Mouse (Mus musculus) testis, adult 2 months (tissue): ENCODE measurements around the gene Bmpr2. TPM values are rescaled to one million over a fixed set of nuclear protein-coding genes. Genes with fewer than 3 reads are reported as not detected.
A peak's percentile ranks its signal among the peaks of the same experiment; 100 is the strongest.
"Not testable (repeated sequence)": the region's sequence is repeated elsewhere in the genome, so short reads cannot be mapped to it uniquely, and the experiment has no call there.

Experiments used
- H3K27ac ChIP-seq: fragments of 200-500 bp; 2 replicates; pipeline ENCODE4 v1.5.1; 2012; ENCODE audit warnings: low read depth, low read length; ENCODE audit not compliant: control insufficient read depth, insufficient read depth
- H3K27me3 ChIP-seq: fragments of 200-500 bp; 2 replicates; pipeline ENCODE4 v1.6.1; 2012; ENCODE audit warnings: mild to moderate bottlenecking, low read length, moderate library complexity; ENCODE audit not compliant: control insufficient read depth, insufficient read depth
- H3K36me3 ChIP-seq: fragments of 200-500 bp; 2 replicates; pipeline ENCODE4 v1.6.1; 2012; ENCODE audit warnings: mild to moderate bottlenecking, low read length; ENCODE audit not compliant: control insufficient read depth, insufficient read depth
- H3K4me1 ChIP-seq: fragments of 200-500 bp; 2 replicates; pipeline ENCODE4 v1.6.1; 2012; ENCODE audit warnings: low read length; ENCODE audit not compliant: control insufficient read depth, insufficient read depth
- H3K4me3 ChIP-seq: fragments of 200-500 bp; 2 replicates; pipeline ENCODE4 v1.5.1; 2012; ENCODE audit warnings: low read depth, mild to moderate bottlenecking, low read length, moderate library complexity, mixed read lengths; ENCODE audit not compliant: control insufficient read depth
- CTCF ChIP-seq: fragments of 200-500 bp; IDR thresholded peaks from 2 replicates; pipeline ENCODE4 v1.5.1; 2012; ENCODE audit warnings: low read depth, mild to moderate bottlenecking, inconsistent platforms, low read length, moderate library complexity; ENCODE audit not compliant: control insufficient read depth, insufficient read depth, insufficient replicate concordance
- POLR2A ChIP-seq: fragments of 200-500 bp; IDR thresholded peaks from 2 replicates; pipeline ENCODE4 v1.6.1; 2012; ENCODE audit warnings: low read depth, mild to moderate bottlenecking, inconsistent platforms, low read length, moderate library complexity; ENCODE audit not compliant: control insufficient read depth
- polyA plus RNA-seq: library from polyadenylated mRNA; depleted of rRNA; stranded (reverse); fragments of >200 nt; gene quantifications from 2 replicates; pipeline ENCODE4 v1.2.3, GENCODE M21; 2012

Bmpr2 gene
- polyA plus RNA-seq, 1 experiment: 1.8 TPM

DNA sequence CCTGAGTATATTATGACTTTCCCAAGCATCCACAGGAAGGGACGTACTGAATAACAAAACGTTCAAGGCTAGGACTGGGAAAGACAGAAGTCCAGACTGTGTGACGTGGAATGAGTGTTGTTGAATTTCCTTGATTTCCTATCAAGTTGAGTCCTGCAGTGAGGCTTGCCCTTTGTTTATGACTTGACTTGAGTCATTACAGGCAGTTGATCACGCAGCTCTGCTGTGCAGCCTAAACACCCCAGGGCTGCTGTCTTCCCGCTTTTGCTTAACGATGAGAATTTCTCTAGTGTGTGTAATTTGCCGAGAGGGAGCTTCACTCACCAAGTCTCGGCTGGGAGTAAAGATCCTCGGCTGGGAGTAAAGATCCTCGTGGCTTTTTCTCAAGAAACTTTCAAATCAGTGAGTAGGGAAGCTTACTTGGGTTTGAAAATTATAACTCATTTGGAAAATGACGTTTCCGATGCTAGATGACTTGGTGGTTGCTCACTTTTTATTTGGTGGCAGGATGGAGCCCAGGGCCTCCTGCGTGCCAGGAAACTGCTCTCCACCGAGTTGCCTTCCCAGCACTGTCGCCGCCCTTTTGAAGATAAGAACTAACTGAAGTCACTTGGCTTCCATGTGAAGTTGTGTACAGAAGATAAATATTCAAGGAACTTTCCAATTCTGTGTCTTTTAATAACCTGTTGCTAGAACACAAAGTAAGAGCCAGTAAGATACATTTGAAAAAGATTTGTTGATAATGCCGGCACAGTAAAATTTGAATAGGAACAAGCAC is 23.4 kb upstream of the Bmpr2 start:
- Histone ChIP-seq H3K4me1 (no peaks in the 10 kb centered on the region; the same call in 1 of the 2 replicates), H3K4me3 (no peak overlapping the region), H3K36me3 (no peaks in the 10 kb centered on the region), H3K27me3 (no peaks in the 10 kb centered on the region), H3K27ac (peak overlapping the region; percentile 17; the same call in 1 of the 2 replicates)
- no peak for TF ChIP-seq POLR2A
- TF ChIP-seq CTCF: no peak

DNA sequence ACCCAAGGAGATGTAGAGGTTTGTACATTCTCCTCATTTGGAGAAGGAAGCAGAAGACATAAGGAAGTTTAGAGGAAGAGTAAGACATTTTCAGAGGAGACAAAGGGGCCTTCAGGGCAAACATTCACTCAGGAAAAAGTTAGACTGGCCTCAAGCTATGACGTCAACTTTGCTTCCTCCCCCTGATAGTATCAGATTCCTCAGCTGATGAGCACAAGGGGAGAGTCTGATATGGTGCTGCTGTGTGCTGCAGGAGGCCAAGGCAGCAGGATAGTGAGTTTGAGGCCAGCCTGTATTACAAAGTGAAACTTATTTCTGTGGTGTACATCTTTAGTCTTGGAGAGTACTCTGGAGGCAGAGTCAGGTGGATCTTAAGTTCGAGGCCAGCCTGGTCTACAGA is 14.2 kb upstream of the Bmpr2 start:
- Histone ChIP-seq H3K27me3 (no peaks in the 10 kb centered on the region), H3K4me1 (no peaks in the 10 kb centered on the region), H3K4me3 (no peak overlapping the region), H3K36me3 (no peaks in the 10 kb centered on the region), H3K27ac (no peak overlapping the region)
- TF ChIP-seq CTCF (no peak), POLR2A (no peak)

GRCm38 (mm10) chr1:59749724-59750123 is 13.5 kb upstream of the Bmpr2 start:
- not testable (repeated sequence) for H3K27me3 ChIP-seq, H3K36me3 ChIP-seq, H3K27ac ChIP-seq, H3K4me1 ChIP-seq, H3K4me3 ChIP-seq

DNA sequence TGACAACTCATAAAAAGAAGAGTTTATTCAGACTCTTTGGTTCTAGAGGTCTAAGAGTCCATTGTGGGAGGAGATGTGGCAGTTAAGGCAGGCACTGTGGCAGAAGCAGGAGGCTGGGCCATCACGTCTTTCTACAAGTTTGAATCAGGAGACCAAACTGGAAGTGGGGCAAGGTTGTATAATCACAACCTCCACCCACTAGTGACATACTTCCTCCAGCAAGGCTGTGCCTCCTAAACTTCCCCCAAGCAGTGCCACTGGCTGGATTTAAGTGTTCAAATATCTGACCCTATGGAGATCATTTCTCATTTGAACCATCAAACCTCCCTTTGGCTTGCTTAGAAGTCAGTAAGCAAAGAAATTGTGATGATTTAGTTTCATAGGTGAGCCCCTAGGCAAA is 7.9 kb upstream of the Bmpr2 start:
- Histone ChIP-seq H3K27ac (no peak overlapping the region), H3K27me3 (no peaks in the 10 kb centered on the region)
- TF ChIP-seq POLR2A (no peak), CTCF (no peak)

DNA sequence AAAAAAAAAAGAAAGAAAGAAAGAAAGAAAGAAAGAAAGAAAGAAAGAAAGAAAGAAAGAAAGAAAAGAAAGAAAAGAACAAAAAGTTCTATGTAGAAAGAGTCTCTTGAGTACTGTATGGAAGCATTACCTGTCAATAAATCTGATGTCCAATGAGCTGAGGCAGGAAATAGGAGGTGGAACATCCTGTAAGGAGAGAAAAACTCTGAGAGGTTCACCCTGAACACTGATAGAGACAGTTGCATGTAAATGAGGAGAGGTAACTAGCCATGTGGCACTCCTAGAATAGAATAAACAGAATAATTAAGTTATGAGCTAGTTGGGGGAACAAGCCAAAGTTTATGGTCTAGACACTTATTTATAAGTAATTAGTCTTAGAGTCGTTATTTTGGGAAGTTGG is 4.9 kb upstream of the Bmpr2 start:
- Histone ChIP-seq H3K27ac (no peak overlapping the region), H3K36me3 (no peaks in the 10 kb centered on the region), H3K4me1 (peaks cover 2% of the 10 kb centered on the region; the same call in 1 of the 2 replicates), H3K4me3 (no peak overlapping the region), H3K27me3 (no peaks in the 10 kb centered on the region)
- no peak for TF ChIP-seq CTCF
- no peak for TF ChIP-seq POLR2A

More for the DNA sequence above, 7.9 kb upstream of the Bmpr2 start:
- no peaks in the 10 kb centered on the region for H3K36me3 ChIP-seq
- H3K4me1 ChIP-seq: no peaks in the 10 kb centered on the region
- no peak overlapping the region for H3K4me3 ChIP-seq

- H3K27me3 ChIP-seq: no peaks in the 10 kb centered on the region
- TF ChIP-seq CTCF (no peak), POLR2A (no peak)
- H3K27ac ChIP-seq: peak overlapping the region; percentile 73; the same call in 1 of the 2 replicates
Observed at GRCm38 (mm10) chr1:59762208-59762607, 992 bp upstream of the Bmpr2 start.

DNA sequence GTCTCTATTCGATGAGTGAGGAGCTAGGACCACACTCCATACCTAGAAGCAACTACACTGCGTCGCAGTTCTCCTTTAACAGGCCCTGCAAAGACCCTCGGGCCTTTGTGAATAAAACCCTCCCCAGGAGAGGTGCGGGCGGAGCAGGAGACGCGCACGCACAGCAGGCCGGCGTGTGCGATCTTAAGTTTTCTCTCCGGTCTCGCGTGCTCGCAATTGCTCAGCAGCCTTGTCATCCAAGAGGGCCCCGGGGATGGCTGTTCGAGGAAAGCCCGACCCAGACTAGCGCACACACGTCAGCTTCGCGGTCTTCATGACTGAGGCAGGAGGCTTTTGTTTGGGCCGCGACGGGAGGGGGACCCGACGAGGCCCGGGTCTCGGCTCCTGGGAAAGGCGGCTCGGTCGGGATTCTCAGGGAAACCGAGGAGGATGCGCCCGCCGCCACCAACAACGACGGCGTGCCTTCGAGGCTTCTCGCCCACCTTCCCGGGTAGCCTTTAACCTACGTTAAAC is 493 bp upstream of the Bmpr2 start:
- H3K4me1 ChIP-seq: peaks cover 6% of the 10 kb centered on the region

More at GRCm38 (mm10) chr1:59762208-59762607, 992 bp upstream of the Bmpr2 start:
- peaks cover 6% of the 10 kb centered on the region for H3K4me1 ChIP-seq
- peak overlapping the region; percentile 91 for H3K4me3 ChIP-seq
- H3K36me3 ChIP-seq: no peaks in the 10 kb centered on the region

More for the DNA sequence above, 493 bp upstream of the Bmpr2 start:
- no peak for TF ChIP-seq CTCF
- TF ChIP-seq POLR2A: no peak
- peak overlapping the region; percentile 73 for H3K27ac ChIP-seq
- H3K36me3 ChIP-seq: no peaks in the 10 kb centered on the region
- no peaks in the 10 kb centered on the region for H3K27me3 ChIP-seq
- H3K4me3 ChIP-seq: peak overlapping the region; percentile 91
